Mouse (Mus musculus) megakaryocyte progenitor cell, adult 5-6 weeks (primary cell): ENCODE results near the gene Abca4. TPM values are rescaled to one million over a fixed set of nuclear protein-coding genes. Genes with fewer than 3 reads are reported as not detected.
A peak's percentile ranks its signal among the peaks of the same experiment; 100 is the strongest.

ENCODE experiments used
- ATAC-seq: replicated peaks from 2 replicates; pipeline ENCODE4 v1.8.0; 2016; ENCODE audit warnings: mild to moderate bottlenecking, moderate TSS enrichment, inconsistent platforms; ENCODE audit not compliant: poor library complexity
- total RNA-seq, 2 experiments: library from RNA; stranded (forward) in 1 of 2; stranded (reverse) in 1 of 2; fragments of 157-497, 149-512 nt in 1 of 2; fragments of 200-1000 nt in 1 of 2; gene quantifications; 2 replicates each; pipeline versions ENCODE4 v1.2.3 to v1.2.4; 2015 to 2017

Abca4 gene
- total RNA-seq, 2 experiments from 2014 or later, result 0.12 to 0.17 TPM

DNA sequence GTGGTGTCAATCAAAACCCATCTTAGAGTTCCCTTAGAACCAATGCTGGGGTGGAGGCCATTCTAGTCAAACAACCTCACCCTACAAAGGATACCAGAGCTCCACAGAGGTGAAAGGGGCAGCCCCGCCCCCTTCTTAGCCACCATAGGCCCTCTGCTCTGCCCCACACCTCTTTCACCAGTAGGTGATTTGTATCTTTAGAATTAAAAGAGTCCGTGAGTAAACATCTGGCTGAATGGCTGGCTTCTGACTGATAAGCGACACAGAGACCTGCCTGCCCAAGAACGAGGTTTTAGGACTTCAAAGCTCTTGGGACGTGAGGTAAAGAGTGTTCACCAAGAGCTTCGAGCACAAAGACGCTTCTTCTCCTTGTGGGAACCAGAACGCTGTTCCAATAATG lies 62.7 kb downstream of the Abca4 start:
- peak; percentile 12; the same call in 1 of the 2 replicates for ATAC-seq

DNA sequence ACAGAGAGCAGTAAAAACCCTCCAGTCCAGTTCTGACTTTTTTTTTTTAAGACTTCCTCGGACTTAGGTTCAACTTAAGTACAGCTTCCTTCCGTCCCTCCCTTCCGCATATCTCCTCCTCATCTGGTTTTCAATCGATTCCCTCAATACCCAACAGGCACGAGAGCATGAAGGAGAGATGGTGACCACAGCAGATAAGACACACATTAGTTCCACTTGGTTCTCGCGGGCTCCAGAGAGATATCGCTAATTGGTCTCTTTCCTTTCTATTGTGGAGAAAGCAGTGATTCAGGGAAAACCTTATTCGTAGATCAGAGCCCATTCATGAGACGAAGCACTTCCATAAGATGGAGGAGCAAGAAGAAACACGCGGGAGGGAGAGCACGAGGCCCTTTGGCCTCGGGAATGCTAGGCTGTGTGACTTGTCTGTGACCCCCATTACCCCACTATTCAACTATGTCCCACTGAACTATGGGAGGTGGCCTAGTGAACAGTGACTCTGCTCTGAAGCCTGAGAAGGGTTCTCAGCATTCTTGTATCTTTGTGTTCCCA lies 63.5 kb downstream of the Abca4 start:
- no peak for ATAC-seq

DNA sequence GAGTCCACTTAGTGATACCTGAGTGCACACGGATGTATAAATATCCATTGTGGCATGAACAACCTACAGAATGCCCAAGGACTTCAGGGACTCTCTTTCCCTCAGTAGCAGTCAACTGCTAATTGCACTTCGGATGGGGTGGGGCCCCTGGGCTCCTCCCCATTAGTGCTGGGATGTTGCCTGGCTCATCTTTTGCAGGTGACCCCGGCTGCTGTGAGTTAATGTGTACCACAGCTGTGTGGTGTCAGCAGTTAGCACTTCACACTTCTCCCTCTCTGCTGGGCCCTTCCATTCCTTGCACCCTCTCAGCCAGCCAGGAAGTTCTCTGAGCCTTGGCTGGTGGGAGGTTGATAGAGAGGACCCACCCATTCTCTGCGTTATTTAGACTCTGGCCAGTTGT lies 65.2 kb downstream of the Abca4 start:
- no peak for ATAC-seq

DNA sequence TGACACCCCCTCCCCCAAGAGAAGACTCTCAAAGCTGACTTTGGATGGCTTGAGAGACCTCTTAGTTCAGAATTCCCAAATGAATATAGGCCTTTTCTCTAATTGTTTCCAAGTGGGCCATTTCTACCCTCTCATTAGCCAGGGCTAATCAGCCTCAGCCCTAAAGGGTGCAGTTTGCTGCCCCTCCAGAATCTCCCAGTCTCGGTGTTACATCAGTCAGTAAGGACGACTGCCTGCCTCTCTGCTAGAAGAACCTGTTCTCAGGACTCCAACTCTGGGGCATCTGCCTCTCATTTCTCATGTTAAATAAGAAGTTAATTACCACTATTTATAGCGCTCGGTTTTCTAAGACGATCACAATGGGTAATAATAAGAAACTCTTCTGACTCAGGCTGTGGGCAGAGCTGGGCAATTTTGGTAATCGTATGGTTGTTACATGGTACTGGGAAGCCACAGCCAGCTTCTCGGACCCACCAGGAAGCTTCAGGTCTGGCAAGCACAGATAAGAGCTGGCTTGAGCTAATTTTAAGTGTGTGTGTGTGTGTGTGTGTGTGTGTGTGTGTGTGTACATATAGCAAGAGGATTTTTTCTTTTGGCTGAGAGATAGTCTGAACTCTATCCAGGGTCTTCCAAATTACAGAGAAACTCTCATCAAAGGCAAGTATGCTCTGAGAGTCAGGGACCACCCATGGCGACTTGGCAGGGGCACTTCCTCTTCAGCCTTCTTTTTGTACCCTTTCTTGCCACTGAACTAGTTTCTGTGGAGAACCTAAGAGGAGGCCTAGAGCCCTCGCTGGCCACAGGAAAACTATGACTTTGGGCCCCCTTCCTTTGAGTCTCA lies 67.1 kb downstream of the Abca4 start:
- ATAC-seq, result peak; percentile 76

DNA sequence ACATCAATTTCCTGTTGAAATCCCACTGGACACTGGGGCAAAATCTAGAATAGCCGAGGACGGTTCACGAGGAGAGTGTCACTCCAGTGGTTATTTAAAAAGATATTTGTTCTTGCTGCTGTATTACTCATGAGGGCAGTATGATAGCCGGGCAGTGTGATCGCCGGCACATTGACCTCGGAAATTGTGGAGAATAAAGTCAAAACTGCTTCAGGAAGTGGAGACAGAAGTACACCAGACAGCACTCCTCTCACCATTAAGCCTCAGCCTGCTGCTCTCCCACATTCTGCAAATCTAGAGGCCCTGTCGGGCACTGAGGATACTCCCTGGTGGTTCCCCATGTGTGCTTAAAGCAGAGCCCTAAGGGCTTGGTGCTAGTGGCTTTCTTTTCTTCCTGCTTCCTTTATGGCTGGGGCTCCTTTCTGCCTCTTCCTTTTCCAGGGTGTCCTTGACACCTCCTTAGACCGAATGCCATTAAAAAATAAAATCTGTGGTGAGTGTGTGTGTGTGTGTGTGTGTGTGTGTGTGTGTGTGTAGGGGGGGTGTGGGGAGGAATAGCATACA lies 74.5 kb downstream of the Abca4 start:
- no peak for ATAC-seq

DNA sequence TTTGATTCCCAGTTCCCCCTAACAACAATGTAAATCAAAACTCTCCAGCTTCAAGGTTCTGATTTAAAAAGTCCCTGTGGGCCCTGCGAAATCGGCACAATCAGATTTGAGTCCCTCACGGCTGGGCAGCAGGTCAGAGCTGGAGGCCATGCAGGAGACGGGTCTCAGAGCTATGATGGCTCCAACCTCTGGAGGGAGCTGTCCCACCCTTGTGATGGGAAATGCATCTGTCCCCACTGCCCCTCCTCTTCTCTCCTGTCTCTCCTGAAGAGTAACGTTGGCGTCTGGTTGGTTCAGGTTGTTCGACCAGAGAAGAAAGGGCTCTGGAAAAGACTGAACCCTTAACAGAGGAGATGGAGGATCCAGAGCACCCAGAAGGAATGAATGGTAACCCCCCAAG lies 75.5 kb downstream of the Abca4 start:
- ATAC-seq, result 0 out of 2 replicates have a peak, but pooled peaks have one; percentile 43

DNA sequence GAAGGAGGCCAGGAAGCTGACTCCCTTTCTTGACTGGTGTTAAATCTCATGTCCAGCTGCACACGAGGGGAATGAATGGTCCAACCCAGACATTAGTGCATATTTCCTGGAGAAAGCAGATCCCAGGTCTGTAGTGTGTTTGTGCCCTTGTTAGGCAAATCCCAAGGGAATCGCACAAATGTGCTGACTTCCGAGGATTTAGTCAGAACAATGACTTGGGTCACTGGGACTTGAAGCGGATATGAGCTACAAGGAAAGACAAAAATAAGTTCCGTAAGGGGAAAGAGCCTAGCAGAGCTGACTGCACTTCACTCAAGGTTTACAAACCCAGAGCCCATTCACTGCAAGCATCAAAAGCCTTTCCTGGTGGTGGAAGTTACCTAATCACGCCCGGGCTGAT lies 76.0 kb downstream of the Abca4 start:
- ATAC-seq, result no peak

DNA sequence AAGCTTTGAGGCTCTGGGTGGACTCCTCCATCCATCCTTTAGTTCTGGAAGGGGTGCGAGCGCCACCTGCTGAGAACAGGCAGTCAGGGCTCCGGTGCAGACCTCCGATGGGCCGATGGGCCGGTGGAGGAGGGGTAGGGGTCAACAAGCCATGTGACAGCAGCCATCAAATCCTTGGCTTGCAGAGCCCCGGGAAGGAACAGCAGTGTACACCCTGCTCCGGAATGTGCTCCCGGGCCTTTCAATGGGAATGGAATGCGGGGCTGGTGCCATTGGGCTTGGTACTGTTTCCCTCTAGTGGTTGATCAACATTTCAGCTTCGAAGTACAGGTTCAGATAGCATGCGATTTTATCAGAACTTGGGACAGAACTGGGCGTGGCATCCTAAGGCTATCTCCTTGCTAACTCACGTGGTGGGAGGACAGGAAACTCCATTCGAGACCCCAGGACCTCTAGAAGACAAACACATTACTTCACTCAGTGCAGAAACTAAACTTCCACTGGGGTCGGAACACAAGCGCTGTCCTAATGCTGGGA lies 78.0 kb downstream of the Abca4 start:
- ATAC-seq, result peak; percentile 98

DNA sequence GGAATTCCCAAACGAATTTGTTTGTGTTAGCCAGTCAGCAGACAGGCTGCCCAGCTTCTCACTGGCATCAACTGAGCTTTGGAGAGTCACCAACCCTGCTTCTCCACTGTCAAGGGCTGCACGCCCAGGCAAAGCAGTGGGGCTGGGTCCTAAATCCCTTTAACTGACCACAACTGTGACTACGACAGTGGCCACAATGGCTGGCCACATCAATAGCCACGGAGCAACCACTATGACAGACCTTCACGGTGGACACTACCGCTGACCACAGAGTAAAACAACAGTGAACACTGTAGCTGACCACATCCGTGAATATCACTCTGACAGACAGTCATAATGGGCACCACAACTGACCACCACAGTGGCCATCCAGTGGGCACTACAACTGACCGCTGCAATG lies 78.6 kb downstream of the Abca4 start:
- ATAC-seq, result no peak

DNA sequence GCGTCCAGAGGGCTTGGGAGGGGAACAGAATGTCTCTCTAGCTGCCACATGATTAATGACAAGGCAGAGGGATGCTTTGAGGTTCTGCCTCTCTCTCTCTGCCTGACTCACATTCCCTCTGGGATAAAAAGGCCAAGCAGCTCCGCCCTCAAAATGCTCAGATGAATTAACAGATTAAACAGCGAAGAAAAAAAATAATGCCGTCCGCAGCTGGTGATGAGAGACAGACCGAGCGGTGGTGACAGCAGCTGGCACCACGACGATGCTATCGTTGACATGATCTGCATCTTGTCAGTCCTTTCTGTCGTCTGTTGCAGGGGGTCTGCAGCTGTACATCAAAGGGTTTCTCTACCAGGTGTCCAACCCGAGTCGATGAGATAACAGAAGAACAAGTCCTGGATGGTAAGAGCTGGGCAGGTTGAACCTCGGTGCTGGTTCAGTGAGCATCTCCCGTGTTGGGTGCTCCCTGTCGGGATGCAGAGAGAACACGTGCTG lies 84.8 kb downstream of the Abca4 start:
- no peak for ATAC-seq

DNA sequence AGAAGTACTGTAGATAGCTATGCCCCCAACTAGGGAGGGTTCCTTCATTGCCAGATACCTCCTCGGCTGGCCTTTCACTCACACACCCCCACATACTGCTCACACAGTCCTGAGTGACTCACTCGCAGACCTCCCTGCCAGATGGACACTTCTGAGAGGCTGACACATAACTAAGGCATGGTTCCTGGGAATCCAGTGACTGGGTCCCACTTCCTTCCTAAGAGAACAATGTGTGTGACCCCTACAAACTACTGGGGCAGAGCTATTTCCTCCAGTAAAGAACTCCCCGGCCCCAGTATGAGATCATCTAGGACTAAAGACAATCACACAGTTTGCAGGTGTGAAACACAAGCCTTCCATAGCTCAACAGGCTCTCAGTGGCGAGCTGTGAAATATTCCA lies 86.5 kb downstream of the Abca4 start:
- ATAC-seq, result no peak

DNA sequence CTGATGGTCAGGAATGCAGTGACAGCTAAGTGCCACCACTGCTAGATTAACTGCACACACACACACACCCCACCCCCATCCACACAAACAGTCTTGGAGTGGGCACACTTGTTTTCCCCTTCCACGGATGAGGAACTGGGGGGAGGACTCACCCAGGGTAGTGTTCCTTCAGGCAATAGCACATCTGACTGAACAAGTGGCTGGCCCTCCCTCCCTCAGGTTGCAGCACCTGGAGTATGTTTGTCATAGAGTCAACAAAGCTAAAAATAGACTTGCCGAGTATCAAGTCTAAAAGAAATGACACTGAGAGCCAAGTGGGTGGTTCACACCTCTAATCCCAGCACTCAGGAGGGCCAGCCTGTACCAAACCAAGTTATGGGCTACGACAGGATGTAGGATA lies 87.4 kb downstream of the Abca4 start:
- no peak for ATAC-seq

DNA sequence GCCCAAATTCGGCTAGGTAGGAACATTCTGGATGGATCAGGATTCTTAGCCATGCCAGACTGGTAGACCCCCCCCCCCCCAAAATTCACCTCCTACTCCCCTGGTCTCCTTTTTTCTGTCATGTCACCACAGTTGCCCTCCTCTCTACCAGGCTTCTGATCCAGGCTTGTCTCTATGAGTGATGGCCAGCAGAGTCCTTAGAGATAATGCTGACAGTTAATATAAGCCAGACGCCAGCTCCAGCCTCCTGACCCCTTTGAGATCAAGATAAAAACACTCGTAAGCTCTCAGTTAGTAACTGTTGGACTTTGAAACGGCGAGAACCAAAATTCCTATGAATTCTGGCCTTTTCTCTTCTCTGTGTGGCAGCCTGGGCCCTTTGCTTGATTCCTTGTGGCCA lies 89.0 kb downstream of the Abca4 start:
- ATAC-seq, result no peak

DNA sequence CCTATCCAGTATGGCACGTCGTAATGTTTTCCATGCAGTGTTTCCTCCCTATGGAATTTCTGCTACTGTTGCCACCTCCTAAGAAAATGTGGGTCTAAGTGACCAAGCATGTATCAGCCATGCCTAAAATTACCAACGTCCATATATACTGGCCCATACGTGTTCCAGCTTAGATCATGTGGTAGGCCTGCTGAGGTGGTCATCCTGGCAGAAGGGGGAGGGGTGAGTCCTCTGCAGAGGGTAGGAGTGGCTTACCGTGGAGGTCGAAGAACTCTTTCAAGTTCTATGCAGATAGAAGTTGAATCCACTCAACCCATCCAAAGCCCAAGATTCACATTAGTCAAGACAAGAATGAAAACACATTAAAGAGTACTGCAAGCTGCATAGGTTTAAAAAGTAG lies 89.6 kb downstream of the Abca4 start:
- ATAC-seq, result no peak

DNA sequence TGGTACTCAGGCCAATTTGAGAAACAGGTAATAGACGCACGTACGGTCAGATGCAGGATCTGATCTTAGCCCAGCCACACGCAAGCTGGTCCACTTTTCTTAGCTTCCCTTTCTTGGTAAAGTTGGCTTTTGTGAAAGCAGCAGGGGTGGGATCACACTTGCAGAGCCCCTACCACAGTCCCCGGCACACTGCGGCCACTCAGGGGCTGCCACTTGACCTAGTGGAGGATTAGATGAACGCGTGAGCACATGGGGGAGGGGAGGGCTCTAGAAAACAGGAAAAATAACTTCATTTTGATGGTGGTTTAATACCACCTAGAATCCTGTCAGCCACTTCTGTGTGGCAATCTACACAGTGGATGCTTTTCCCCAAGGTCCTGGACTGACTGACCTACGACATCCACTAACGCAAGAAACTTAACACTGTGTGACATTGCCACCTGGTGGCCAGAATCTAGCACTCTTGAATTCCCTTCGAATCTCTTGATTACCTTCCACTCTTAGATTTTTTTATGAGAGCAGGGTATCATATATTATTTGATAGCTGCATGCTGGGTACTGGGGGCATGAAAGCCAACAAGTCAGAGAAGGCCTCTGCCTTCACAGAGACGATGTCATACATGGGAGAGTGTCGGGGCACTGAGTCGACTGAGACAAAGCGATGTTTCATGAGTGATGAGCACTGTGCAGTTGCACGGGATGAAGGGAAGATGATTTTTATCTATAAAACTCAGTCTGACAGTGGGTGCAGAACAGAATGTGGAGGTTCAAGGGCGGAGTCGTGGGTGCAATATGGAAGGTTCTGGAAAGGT lies 96.6 kb downstream of the Abca4 start:
- peak; percentile 70 for ATAC-seq

DNA sequence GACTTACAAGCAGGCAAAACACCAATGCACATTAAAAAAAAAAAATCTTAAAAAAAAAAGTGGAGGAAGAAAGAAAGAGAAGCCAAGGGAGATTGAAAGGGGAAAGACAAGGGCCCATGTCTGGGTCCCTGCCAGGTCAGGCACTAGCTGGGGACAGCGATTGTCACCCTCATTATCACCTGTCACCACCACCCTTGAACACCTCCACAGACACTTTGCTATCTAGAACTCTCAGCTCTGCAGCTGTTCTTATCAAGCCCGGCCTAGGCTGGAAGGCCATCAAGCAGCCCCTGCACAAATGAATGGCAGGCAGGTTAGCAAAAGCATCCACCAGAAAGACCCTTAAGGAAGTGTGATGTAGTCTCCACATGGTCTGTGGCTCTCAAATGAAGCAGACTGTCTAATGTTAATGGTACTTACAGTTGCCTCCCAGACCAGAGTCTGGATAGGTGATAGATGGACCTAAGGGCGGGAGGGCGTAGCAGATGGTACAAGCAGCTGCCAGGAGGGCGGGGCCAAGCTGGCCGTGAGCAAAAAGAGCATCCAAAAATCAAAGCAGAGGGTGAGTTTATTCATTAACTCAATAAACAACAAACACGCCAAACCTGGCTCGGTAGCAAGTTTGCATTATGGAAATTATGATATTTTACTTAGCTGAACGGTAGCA lies 98.1 kb downstream of the Abca4 start:
- peak; percentile 76 for ATAC-seq

DNA sequence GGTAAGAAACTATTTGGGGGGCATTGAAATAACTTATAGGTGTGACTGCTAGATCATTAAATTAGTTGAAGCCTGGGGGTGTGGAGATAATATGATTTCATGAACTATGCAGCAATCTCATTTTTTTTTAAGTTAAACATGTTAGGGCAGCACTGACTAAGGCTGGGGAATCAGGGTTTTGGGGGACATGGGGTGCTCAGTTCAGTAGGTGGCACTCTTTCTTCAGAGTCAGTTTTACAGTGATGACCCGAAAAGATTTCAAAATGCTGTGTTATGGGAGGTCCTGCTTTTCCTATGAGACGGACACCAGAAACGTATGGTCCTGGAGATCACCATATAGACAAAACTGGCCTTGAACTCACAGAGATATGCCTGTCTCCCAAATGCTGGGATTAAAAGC lies 99.2 kb downstream of the Abca4 start:
- no peak for ATAC-seq

DNA sequence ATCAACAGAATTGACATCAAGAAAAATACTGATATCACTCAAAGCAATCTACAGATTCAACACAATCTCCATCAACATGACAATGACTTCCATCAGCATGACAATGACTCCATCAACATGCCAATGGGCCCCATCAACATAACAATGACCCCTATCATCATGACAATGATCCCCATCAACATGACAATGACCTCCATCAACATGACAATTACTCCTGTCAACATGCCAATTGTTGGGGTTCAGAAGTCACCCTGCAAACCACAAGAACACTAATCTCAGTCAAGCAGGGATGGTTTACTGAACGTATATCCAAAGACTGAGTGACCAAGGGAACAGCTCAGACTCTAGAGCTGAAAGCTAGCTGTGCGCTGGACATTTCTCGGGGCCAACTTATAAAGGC lies 101.2 kb downstream of the Abca4 start:
- no peak for ATAC-seq

DNA sequence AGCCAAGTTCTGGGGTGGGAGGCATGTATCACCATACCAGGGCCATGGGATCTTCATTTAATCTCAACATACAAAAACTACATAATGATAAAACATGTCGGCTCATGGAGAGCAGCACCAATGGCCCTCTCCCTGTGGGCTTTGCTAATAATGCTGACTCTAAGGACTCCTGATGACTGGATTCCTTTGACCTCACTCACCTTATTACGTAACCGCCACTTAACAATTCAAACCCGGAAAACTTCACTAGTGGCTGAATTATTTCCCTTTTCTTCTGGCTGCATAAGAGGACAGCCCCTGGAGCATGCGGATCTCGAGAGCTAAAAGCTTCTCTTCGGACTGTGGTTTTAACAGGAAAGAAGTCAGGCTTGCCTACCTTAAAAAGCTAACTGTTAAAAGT lies 106.6 kb downstream of the Abca4 start:
- ATAC-seq, result peak; percentile 75

DNA sequence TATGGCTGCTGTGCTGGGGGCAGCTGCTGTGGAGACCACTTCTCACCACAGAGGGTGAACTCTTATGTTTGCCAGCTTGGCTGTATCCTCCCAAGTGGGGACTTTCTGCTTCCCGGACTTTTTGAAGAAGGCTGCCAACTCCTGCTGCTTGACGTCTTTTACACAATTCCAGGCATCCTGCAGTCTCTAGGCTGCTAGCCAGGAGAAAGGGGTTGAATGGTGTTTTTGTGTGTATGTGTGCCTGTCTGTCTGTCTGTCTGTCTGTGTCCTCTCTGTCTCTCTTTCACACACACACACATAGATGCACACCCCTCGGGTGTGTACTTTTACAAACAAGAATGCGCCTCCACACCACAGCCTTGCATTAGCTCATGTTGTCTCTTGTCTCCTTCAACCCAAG lies 108.2 kb downstream of the Abca4 start:
- ATAC-seq, result no peak

DNA sequence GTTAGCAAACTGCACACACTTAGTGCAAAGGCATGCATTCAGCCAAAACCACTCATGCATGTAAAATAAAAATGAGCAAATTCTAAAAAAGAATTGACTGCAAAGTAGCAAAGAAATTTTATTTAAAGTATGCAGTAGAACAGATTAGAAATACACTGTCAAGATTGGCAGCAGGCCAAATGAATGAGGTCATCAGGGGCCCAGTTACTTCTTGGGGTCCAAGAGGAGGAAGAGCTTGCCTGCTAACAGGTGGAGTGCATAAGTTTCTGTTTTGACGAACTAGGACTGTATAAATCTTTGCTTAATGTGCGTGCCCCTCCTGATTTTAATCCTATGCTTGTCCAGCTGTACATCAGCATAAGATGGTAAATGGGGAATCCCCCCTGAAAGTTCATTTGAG lies 109.8 kb downstream of the Abca4 start:
- ATAC-seq, result no peak
